Mouse (Mus musculus) cerebellum, adult 2 months (tissue): ENCODE results near the gene Cd6. TPM values are rescaled to one million over a fixed set of nuclear protein-coding genes. Genes with fewer than 3 reads are reported as not detected.

ENCODE experiments used
- DNase-seq, 2 experiments: peaks; one replicate each; pipeline ENCODE4 v3.0.0; 2021
- H3K27ac ChIP-seq: fragments of 200-500 bp; 2 replicates; pipeline ENCODE4 v1.5.1; 2012; ENCODE audit warnings: low read length, control low read depth, inconsistent platforms; ENCODE audit not compliant: insufficient read depth
- H3K27me3 ChIP-seq: fragments of 200-500 bp; 2 replicates; pipeline ENCODE4 v1.6.1; 2012; ENCODE audit warnings: inconsistent platforms, mild to moderate bottlenecking, low read length, moderate library complexity; ENCODE audit not compliant: control insufficient read depth, insufficient read depth
- H3K4me1 ChIP-seq: fragments of 200-500 bp; 2 replicates; pipeline ENCODE4 v1.6.1; 2011; ENCODE audit warnings: low read length; ENCODE audit not compliant: control insufficient read depth, insufficient read depth
- H3K4me3 ChIP-seq: fragments of 200-500 bp; replicated peaks from 2 replicates; pipeline ENCODE3; 2011; ENCODE audit warnings: mild to moderate bottlenecking, low read depth, low read length, control low read depth; ENCODE audit not compliant: insufficient read depth
- CTCF ChIP-seq: fragments of 200-500 bp; IDR thresholded peaks from 2 replicates; pipeline ENCODE4 v1.5.1; 2011; ENCODE audit warnings: low read depth, mild to moderate bottlenecking, control low read depth, low read length, moderate library complexity, borderline replicate concordance; ENCODE audit not compliant: insufficient read depth
- POLR2A ChIP-seq: fragments of 200-500 bp; IDR thresholded peaks from 2 replicates; pipeline ENCODE4 v1.6.1; 2011; ENCODE audit warnings: low read length, control low read depth, borderline replicate concordance; ENCODE audit not compliant: insufficient read depth
- WGBS: fragments of 180-500 bp; shearing (Covaris S2); methylation state at CpG from one replicate; pipeline ENCODE4 v1.1.7; 2018; 5-methylcytosine and 5-hydroxymethylcytosine counted together
- polyA plus RNA-seq: library from polyadenylated mRNA; depleted of rRNA; stranded (reverse); fragments of >200 nt; gene quantifications from 2 replicates; pipeline ENCODE4 v1.2.3, GENCODE M21; 2012

Gene Cd6
- polyA plus RNA-seq, 1 experiment = 0.10 TPM

GRCm38 (mm10) chr19:10774141-10774540 lies 55.7 kb downstream of the Cd6 start:
- 93% methylated on average over 6 of the region's 6 CpGs for WGBS
- DNase-seq = no peak
- no peaks in the 10 kb centered on the region for H3K27me3 ChIP-seq
- peaks cover 13% of the 10 kb centered on the region for H3K4me1 ChIP-seq
- TF ChIP-seq CTCF = no peak
- TF ChIP-seq POLR2A = no peak
- H3K4me3 ChIP-seq = no peak overlapping the region
- no peak overlapping the region for H3K27ac ChIP-seq

DNA sequence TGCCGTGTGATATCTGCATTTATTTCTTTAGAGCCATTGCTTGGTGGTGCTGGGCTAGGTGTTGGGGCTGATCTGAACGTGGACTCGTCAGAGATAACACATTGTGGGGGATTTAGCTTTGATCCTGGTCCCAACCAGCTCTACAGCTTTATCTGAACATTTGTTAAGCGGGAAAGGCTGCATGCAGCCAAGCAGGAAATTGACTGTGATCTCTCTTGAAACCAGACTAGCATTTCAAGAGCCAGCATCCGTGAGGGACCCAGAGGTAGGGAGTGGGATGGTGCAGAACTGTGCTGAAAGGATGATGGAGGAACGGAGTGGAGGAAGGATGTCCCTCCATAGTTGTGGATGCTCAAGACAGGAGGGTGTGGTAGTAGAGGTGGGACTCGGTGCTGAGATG lies 56.5 kb downstream of the Cd6 start:
- Histone ChIP-seq H3K4me3 (no peak overlapping the region), H3K27ac (no peak overlapping the region), H3K27me3 (no peaks in the 10 kb centered on the region), H3K4me1 (peaks cover 17% of the 10 kb centered on the region)
- 60% methylated on average over 7 of the region's 7 CpGs for WGBS
- TF ChIP-seq POLR2A (no peak), CTCF (no peak)
- DNase-seq = peak in 1 of 2 experiments; percentile 9

GRCm38 (mm10) chr19:10772866-10773265 lies 57.0 kb downstream of the Cd6 start:
- WGBS = 96% methylated on average over 10 of the region's 10 CpGs

GRCm38 (mm10) chr19:10771995-10772394 lies 57.9 kb downstream of the Cd6 start:
- Histone ChIP-seq H3K4me1 (peaks cover 30% of the 10 kb centered on the region), H3K27ac (no peak overlapping the region), H3K4me3 (no peak overlapping the region), H3K27me3 (no peaks in the 10 kb centered on the region)
- WGBS = 85% methylated on average over 7 of the region's 7 CpGs
- DNase-seq = no peak
- TF ChIP-seq CTCF = no peak

More at GRCm38 (mm10) chr19:10772866-10773265, 57.0 kb downstream of the Cd6 start:
- Histone ChIP-seq H3K4me3 (no peak overlapping the region), H3K27ac (no peak overlapping the region), H3K27me3 (no peaks in the 10 kb centered on the region), H3K4me1 (peaks cover 22% of the 10 kb centered on the region)
- no peak for DNase-seq
- TF ChIP-seq POLR2A (no peak), CTCF (no peak)

- TF ChIP-seq POLR2A (no peak), CTCF (no peak)
- WGBS = 72% methylated on average over 12 of the region's 12 CpGs
- Histone ChIP-seq H3K4me3 (no peak overlapping the region), H3K27me3 (no peaks in the 10 kb centered on the region), H3K4me1 (peaks cover 30% of the 10 kb centered on the region), H3K27ac (no peak overlapping the region)
- DNase-seq = peak in 1 of 2 experiments; percentile 8
These were observed 60.2 kb downstream of the Cd6 start for GRCm38 (mm10) chr19:10769429-10770195.

DNA sequence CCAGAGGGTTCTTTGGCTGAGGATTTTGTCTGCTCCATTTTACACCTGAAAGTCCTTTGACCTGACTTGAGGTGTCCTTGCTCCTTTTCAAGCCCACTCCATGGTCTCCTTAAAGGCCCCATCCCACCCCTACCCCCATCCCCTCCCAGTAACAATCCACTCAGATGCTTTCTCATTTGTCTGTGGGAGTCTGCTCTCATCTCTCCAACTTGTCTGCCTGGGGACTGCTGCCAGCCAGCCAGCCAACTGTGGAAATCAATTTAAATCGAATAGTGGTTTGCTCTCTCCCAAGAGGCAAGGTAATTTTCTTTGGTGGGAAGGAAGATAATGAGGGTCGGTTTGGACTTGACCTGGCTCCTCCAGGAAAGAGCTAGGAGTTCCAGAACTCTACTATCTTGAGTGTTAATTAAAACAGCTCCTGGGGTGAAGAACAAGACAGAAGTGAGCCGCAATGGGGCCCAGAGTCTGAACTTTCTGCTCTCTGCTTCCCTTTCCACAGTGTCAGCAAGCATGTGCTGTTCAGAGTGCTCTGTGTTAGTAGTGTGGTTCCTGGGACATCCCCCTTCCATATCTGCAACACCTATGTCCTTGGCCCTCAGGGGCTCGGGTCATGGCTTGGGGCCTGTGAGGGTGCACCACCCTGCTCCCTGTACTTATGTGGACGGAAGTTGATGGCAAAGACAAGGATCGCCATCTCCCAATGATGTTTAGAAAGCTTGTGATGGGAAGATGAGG lies 61.0 kb downstream of the Cd6 start:
- Histone ChIP-seq H3K4me1 (peaks cover 30% of the 10 kb centered on the region), H3K4me3 (no peak overlapping the region), H3K27ac (no peak overlapping the region), H3K27me3 (no peaks in the 10 kb centered on the region)
- peak in 1 of 2 experiments; percentile 32 for DNase-seq
- WGBS = 63% methylated on average over 6 of the region's 6 CpGs
- TF ChIP-seq POLR2A = no peak
- no peak for TF ChIP-seq CTCF

- peak; percentile 87 to 88 for DNase-seq
- Histone ChIP-seq H3K27me3 (no peaks in the 10 kb centered on the region), H3K27ac (peak overlapping the region; percentile 39), H3K4me3 (no peak overlapping the region), H3K4me1 (peaks cover 26% of the 10 kb centered on the region)
- WGBS = 9% methylated on average over 10 of the region's 10 CpGs
- TF ChIP-seq POLR2A = no peak
These were observed 62.2 kb downstream of the Cd6 start for GRCm38 (mm10) chr19:10767631-10768030.

DNA sequence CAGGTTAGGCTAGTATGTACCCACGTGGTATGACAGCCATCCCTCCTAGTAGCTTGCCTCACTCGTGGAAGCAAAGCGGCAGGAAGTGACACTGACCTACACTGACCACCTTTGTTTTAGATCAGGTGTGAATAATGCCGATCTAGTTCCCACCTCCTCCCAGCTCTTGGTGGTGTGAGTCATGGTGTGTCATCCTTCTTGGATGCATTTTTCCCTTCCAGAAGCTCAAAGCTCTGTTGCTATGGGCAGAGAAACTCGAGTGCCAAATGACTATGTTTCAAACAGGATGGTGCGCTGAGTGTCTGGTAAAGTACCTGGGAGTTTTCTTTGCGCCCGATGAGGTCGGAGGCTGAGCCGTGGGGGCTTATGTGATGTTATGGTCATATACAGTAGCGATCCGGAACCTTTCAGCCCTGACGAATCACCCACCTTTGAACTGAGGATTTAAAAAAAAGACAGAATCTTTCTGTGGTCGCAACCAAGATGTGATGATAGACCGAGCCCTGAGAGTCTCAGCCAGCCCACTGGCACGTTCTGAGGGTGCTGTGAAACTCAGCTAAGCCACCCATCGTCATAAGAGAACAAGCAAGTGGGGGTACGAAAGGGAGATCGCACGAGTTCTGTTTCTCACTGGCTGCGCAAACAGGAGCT lies 66.4 kb downstream of the Cd6 start:
- H3K27ac ChIP-seq = 0 out of 2 replicates have a peak overlapping the region, but pooled peaks have one; percentile 24
- no peaks in the 10 kb centered on the region for H3K27me3 ChIP-seq
- 74% methylated on average over 21 of the region's 21 CpGs for WGBS
- DNase-seq = peak in 1 of 2 experiments; percentile 75
- no peak overlapping the region for H3K4me3 ChIP-seq
- peaks cover 56% of the 10 kb centered on the region for H3K4me1 ChIP-seq
- TF ChIP-seq CTCF (no peak), POLR2A (no peak)
